Mouse (Mus musculus): Measurements from ENCODE around the gene Megf8. TPM values are rescaled to one million over a fixed set of nuclear protein-coding genes. Genes with fewer than 3 reads are reported as not detected.
"Not testable (repeated sequence)": the region's sequence is repeated elsewhere in the genome, so short reads cannot be mapped to it uniquely, and the experiment has no call there.

The Megf8 gene
- polyA plus RNA-seq, 1 experiment from 2014 or later = 21.7 TPM

- Histone ChIP-seq H3K4me1 (replicated peaks) (peaks cover 23% of the 10 kb centered on the region), H3K36me3 (no peaks in the 10 kb centered on the region; the same call in 1 of the 2 replicates), H3K9me3 (no peaks in the 10 kb centered on the region), H3K27me3 (peaks cover 53% of the 10 kb centered on the region), H3K27ac (no peak overlapping the region), H3K4me3 (replicated peaks) (peak overlapping the region; percentile 49), H3K4me2 (peak overlapping the region; percentile 81), H3K9ac (replicated peaks) (peak overlapping the region; percentile 53)
- WGBS = under 1% methylated on average over 68 of the region's 69 CpGs
- no peak for ATAC-seq (ENCODE audit: insufficient number of reproducible peaks, insufficient read depth, low FRiP score, low TSS enrichment, low read depth)
These were observed 1.5 kb upstream of the Megf8 start for GRCm38 (mm10) chr7:25315306-25316041.

- ATAC-seq (ENCODE audit: insufficient number of reproducible peaks, insufficient read depth, low FRiP score, low TSS enrichment, low read depth) = no peak
- H3K9ac ChIP-seq (replicated peaks) = peak overlapping the region; percentile 84
- 13% methylated on average over 21 of the region's 21 CpGs for WGBS
These were observed 559 bp downstream of the Megf8 start for GRCm38 (mm10) chr7:25317446-25317999.

DNA sequence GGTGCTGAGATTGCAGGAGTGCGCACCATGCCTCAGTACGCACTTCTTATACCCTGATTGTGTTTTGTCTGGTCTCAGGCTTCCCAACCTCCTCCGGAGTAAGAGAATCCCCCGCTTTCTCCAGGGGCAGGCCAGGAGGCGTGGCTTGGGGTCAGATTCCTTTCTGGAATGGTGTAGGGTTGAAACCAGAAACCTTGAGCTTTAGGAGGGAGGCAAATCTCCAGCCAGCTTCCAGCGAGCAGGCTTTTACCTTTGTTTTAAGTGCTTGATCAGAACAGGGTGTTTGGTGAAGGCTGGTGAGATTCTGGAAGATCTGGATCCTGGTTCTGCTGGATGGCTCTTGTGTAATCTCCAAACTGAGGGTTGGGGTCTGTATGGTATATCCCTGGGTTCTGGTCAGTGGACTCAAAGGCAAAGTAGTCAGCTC, 5.1 kb downstream of the Megf8 start:
- peaks cover 24% of the 10 kb centered on the region for H3K4me1 ChIP-seq (replicated peaks)
- peak overlapping the region; percentile 50 for H3K9ac ChIP-seq (replicated peaks)
- H3K27ac ChIP-seq = peak overlapping the region; percentile 97
- no peaks in the 10 kb centered on the region for H3K27me3 ChIP-seq
- peak; percentile 87 for ATAC-seq (ENCODE audit: insufficient number of reproducible peaks, insufficient read depth, low FRiP score, low TSS enrichment, low read depth)
- H3K4me3 ChIP-seq (replicated peaks) = peak overlapping the region; percentile 29
- WGBS = 2% methylated on average over 6 of the region's 6 CpGs
- peak overlapping the region; percentile 49 for H3K4me2 ChIP-seq
- H3K36me3 ChIP-seq = peaks cover 12% of the 10 kb centered on the region; the same call in 1 of the 2 replicates
- no peaks in the 10 kb centered on the region for H3K9me3 ChIP-seq

More at GRCm38 (mm10) chr7:25317446-25317999, 559 bp downstream of the Megf8 start:
- Histone ChIP-seq H3K9me3 (no peaks in the 10 kb centered on the region), H3K4me1 (replicated peaks) (peaks cover 33% of the 10 kb centered on the region), H3K27me3 (peaks cover 35% of the 10 kb centered on the region), H3K4me3 (replicated peaks) (peak overlapping the region; percentile 65), H3K4me2 (peak overlapping the region; percentile 98), H3K36me3 (no peaks in the 10 kb centered on the region; the same call in 1 of the 2 replicates), H3K27ac (peak overlapping the region; percentile 81)

DNA sequence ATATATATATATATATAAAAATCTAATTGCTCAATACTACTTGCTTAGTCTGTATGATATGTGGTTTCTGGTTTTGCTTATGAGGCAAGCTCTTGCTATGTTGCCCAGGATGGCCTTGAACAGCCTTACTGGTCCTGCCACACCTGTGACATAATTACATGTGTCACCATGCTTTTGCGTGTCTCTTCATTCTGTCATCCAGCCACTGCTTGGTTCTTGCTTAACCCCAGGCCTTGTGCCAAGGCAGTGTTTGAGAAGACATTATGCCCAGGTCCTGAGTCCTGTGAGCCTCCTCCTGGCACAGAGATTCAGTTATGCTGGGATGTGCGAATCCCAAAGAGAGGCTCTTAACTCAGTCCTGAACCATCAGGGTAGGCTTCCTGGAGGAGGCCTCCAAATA, 6.3 kb downstream of the Megf8 start:
- Histone ChIP-seq H3K4me3 (replicated peaks) (no peak overlapping the region), H3K4me1 (replicated peaks) (peaks cover 16% of the 10 kb centered on the region), H3K4me2 (no peak overlapping the region), H3K36me3 (peaks cover 22% of the 10 kb centered on the region; the same call in 1 of the 2 replicates), H3K27ac (peak overlapping the region; percentile 53), H3K9me3 (no peaks in the 10 kb centered on the region), H3K27me3 (no peaks in the 10 kb centered on the region), H3K9ac (replicated peaks) (no peak overlapping the region)
- 85% methylated on average over 2 of the region's 2 CpGs for WGBS
- ATAC-seq (ENCODE audit: insufficient number of reproducible peaks, insufficient read depth, low FRiP score, low TSS enrichment, low read depth) = no peak

GRCm38 (mm10) chr7:25325431-25325830, 8.5 kb downstream of the Megf8 start:
- H3K4me3 ChIP-seq (replicated peaks); ATAC-seq (ENCODE audit: insufficient number of reproducible peaks, insufficient read depth, low FRiP score, low TSS enrichment, low read depth); H3K27ac ChIP-seq; H3K9me3 ChIP-seq; H3K27me3 ChIP-seq; H3K4me2 ChIP-seq; H3K9ac ChIP-seq (replicated peaks): not testable (repeated sequence)
- Histone ChIP-seq H3K4me1 (replicated peaks) (peaks cover 16% of the 10 kb centered on the region), H3K36me3 (peaks cover 44% of the 10 kb centered on the region)
- WGBS = 96% methylated on average over 6 of the region's 6 CpGs

GRCm38 (mm10) chr7:25326233-25326632, 9.3 kb downstream of the Megf8 start:
- H3K4me2 ChIP-seq = no peak overlapping the region
- H3K4me3 ChIP-seq (replicated peaks) = no peak overlapping the region
- H3K9ac ChIP-seq (replicated peaks) = no peak overlapping the region
- no peak for ATAC-seq (ENCODE audit: insufficient number of reproducible peaks, insufficient read depth, low FRiP score, low TSS enrichment, low read depth)
- H3K9me3 ChIP-seq = no peaks in the 10 kb centered on the region
- H3K27ac ChIP-seq = no peak overlapping the region
- WGBS = 89% methylated on average over 8 of the region's 8 CpGs
- peaks cover 52% of the 10 kb centered on the region for H3K36me3 ChIP-seq
- peaks cover 14% of the 10 kb centered on the region for H3K4me1 ChIP-seq (replicated peaks)
- no peaks in the 10 kb centered on the region for H3K27me3 ChIP-seq

GRCm38 (mm10) chr7:25333596-25334307, 16.8 kb downstream of the Megf8 start:
- Histone ChIP-seq H3K9ac (replicated peaks) (no peak overlapping the region), H3K4me1 (replicated peaks) (no peaks in the 10 kb centered on the region), H3K4me2 (no peak overlapping the region), H3K27me3 (no peaks in the 10 kb centered on the region), H3K36me3 (peaks cover 91% of the 10 kb centered on the region), H3K4me3 (replicated peaks) (no peak overlapping the region), H3K9me3 (0 out of 2 replicates have a peak, but pooled peaks cover 4% of the 10 kb centered on the region), H3K27ac (no peak overlapping the region)
- WGBS = 45% methylated on average over 16 of the region's 16 CpGs
- ATAC-seq (ENCODE audit: insufficient number of reproducible peaks, insufficient read depth, low FRiP score, low TSS enrichment, low read depth) = peak; percentile 50

DNA sequence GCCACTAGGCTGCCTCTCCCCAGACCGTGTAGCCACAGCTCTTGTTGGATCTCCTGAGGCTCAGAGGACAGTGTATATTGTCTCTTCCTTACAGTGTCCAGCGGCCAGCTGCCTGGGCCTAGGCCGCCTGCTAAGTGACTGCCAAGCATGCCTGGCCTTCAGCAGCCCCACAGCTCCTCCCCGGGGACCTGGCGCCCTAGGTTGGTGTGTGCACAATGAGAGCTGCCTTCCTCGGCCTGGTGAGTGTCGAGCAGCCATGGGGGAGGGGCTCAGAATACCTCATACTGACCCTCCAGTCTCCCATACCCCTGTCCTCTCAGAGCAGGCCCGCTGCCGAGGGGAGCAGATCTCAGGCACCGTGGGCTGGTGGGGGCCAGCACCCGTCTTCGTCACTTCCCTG, 17.5 kb downstream of the Megf8 start:
- Histone ChIP-seq H3K9ac (replicated peaks) (no peak overlapping the region), H3K36me3 (peaks cover 90% of the 10 kb centered on the region), H3K9me3 (0 out of 2 replicates have a peak, but pooled peaks cover 4% of the 10 kb centered on the region), H3K27me3 (no peaks in the 10 kb centered on the region), H3K27ac (no peak overlapping the region), H3K4me1 (replicated peaks) (no peaks in the 10 kb centered on the region), H3K4me3 (replicated peaks) (no peak overlapping the region), H3K4me2 (no peak overlapping the region)
- 90% methylated on average over 12 of the region's 12 CpGs for WGBS
- no peak for ATAC-seq (ENCODE audit: insufficient number of reproducible peaks, insufficient read depth, low FRiP score, low TSS enrichment, low read depth)

DNA sequence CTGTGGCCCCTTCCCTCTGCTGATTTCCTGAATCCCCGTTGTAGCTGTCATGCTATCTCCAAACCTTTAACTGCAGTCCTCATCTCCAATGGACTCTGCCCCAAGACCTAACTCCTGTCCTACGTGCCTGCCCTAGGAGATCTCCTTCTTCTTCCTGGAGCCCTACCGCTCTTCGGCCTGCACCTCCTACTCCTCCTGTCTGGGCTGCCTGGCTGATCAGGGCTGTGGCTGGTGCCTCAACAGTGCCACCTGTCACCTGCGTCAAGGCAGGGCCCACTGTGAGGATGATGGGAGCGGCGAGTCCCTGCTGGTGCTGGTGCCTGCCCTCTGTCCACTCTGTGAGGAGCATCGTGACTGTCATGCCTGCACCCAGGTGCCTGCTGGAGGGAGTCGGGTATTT, 22.4 kb downstream of the Megf8 start:
- Histone ChIP-seq H3K27ac (no peak overlapping the region), H3K36me3 (peaks cover 94% of the 10 kb centered on the region), H3K27me3 (no peaks in the 10 kb centered on the region), H3K9ac (replicated peaks) (no peak overlapping the region), H3K4me1 (replicated peaks) (no peaks in the 10 kb centered on the region), H3K4me2 (no peak overlapping the region), H3K4me3 (replicated peaks) (no peak overlapping the region), H3K9me3 (0 out of 2 replicates have a peak, but pooled peaks cover 4% of the 10 kb centered on the region)
- no peak for ATAC-seq (ENCODE audit: insufficient number of reproducible peaks, insufficient read depth, low FRiP score, low TSS enrichment, low read depth)
- WGBS = 91% methylated on average over 9 of the region's 9 CpGs

DNA sequence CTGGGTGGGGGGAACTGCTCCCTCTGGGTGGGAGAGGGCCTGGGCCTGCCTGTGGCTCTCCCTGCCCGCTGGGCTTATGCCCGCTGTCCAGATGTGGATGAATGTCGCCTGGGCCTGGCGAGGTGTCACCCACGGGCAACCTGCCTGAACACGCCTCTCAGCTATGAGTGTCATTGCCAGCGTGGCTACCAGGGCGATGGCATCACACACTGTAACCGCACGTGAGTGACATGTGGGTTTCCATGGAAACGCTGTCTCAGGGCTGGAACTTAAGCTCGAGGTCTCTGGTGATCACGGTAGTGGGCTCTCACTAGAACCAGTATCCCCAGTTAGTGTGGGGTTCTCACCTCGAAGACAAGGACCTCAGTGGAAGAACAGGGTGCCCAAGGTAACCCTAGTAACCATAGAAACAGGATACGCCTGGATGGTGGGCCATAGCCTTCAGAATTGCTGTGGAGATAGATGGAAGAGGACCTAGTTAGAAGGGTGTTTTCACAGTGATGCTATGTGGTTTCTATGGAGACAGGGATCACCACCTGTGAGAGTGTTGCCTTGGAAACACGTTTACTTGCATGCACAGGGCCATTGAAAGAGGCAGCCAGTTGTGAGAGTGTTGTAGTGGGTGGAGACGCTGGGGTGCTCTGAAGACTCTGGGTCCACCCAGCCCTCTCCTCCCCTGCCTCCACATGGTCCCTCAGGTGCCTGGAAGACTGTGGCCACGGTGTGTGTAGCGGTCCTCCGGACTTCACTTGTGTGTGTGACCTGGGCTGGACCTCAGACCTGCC, 24.2 kb downstream of the Megf8 start:
- ATAC-seq (ENCODE audit: insufficient number of reproducible peaks, insufficient read depth, low FRiP score, low TSS enrichment, low read depth) = no peak
- Histone ChIP-seq H3K4me3 (replicated peaks) (no peak overlapping the region), H3K36me3 (peaks cover 93% of the 10 kb centered on the region), H3K9ac (replicated peaks) (no peak overlapping the region), H3K27ac (no peak overlapping the region), H3K27me3 (no peaks in the 10 kb centered on the region), H3K9me3 (0 out of 2 replicates have a peak, but pooled peaks cover 4% of the 10 kb centered on the region), H3K4me2 (no peak overlapping the region), H3K4me1 (replicated peaks) (no peaks in the 10 kb centered on the region)
- 82% methylated on average over 20 of the region's 20 CpGs for WGBS
